Comparison of ENCODE assay signal across 15 mouse cellular contexts in genomic region chr2:174897424-174897823, GRCm38 (mm10).
DNase-seq lines count a peak whose midpoint lies in the region; ATAC-seq lines count a peak whose summit lies in the region.
"Had no signal": no experiment of that assay in that cellular context is flagged by ENCODE, and none has a peak within 500 bp of the region (broad histone marks: within the 10 kb centered on the region; RNA-seq: fewer than 3 reads in every experiment).

No protein-coding gene starts in this region.

- H3K27ac ChIP-seq in kidney, embryonic 14.5 days (ENCODE audit: low read depth, low read length), result no peak overlapping the region
- H3K27ac ChIP-seq in heart, embryonic 10.5 days, result peak overlapping the region; percentile 59
- H3K27ac ChIP-seq: hindbrain, embryonic 14.5 days; liver, embryonic 15.5 days; midbrain, embryonic 12.5 days had no signal

- 63% methylated on average over 8 of the region's 8 CpGs for WGBS in kidney, embryonic 14.5 days
- WGBS in heart, embryonic 10.5 days, result 21% methylated on average over 8 of the region's 8 CpGs

- no peak for ATAC-seq in kidney, embryonic 14.5 days (ENCODE audit: low FRiP score, low TSS enrichment)
- ATAC-seq in granulocyte monocyte progenitor cell, adult 5-6 weeks (replicated peaks; ENCODE audit: poor library complexity, severe bottlenecking), result no peak
- ATAC-seq: Patski had no signal

- H3K4me1 ChIP-seq in kidney, embryonic 14.5 days (ENCODE audit: control insufficient read depth, insufficient read depth, low read length), result peaks cover 13% of the 10 kb centered on the region; the same call in 1 of the 2 replicates
- peaks cover 14% of the 10 kb centered on the region for H3K4me1 ChIP-seq in heart, embryonic 10.5 days
- H3K4me1 ChIP-seq: liver, embryonic 15.5 days; midbrain, embryonic 12.5 days had no signal

- H3K4me2 ChIP-seq in kidney, embryonic 14.5 days (replicated peaks; ENCODE audit: low read depth, low read length), result no peak overlapping the region
- H3K4me2 ChIP-seq: hindbrain, embryonic 14.5 days; liver, embryonic 15.5 days; midbrain, embryonic 12.5 days had no signal

- no peak overlapping the region for H3K9ac ChIP-seq in kidney, embryonic 14.5 days (ENCODE audit: low read depth, low read length)
- H3K9ac ChIP-seq: hindbrain, embryonic 14.5 days; liver, embryonic 15.5 days; midbrain, embryonic 12.5 days had no signal

- peak; percentile 21 for DNase-seq in kidney, adult 9 months
- DNase-seq in heart, embryonic 10.5 days (ENCODE audit: low spot score), result peak; percentile 87
- DNase-seq in heart, postnatal 25 days (ENCODE audit: low spot score), result peak; percentile 6
- peak; percentile 14 for DNase-seq in urinary bladder, postnatal 14 days (ENCODE audit: low spot score)
- DNase-seq in left cerebral cortex, postnatal 25 days (ENCODE audit: low spot score in 2 of 2), result no peak
- DNase-seq: adrenal gland, adult 2 months; left cerebral cortex, postnatal 4 days had no signal

- H3K27me3 ChIP-seq in kidney, embryonic 14.5 days (ENCODE audit: control insufficient read depth, insufficient read depth, low read length), result no peaks in the 10 kb centered on the region
- peaks cover 4% of the 10 kb centered on the region; the same call in 1 of the 2 replicates for H3K27me3 ChIP-seq in heart, embryonic 10.5 days (ENCODE audit: insufficient read depth, poor library complexity, severe bottlenecking)
- H3K27me3 ChIP-seq: CH12.LX; liver, embryonic 15.5 days had no signal

- intact Hi-C loops in heart, postnatal 25 days (cut with DNase I), result no loop called here
- intact Hi-C loops in left cerebral cortex, postnatal 25 days (cut with DNase I), result no loop called here

- no peak overlapping the region for H3K4me3 ChIP-seq in kidney, embryonic 14.5 days (ENCODE audit: low read length)
- H3K4me3 ChIP-seq in heart, embryonic 10.5 days, result no peak overlapping the region
- H3K4me3 ChIP-seq: erythroblast, embryonic 14.5 days; liver, embryonic 15.5 days; midbrain, embryonic 12.5 days had no signal

- H3K36me3 ChIP-seq in kidney, embryonic 14.5 days (ENCODE audit: control insufficient read depth, insufficient read depth, low read length), result no peaks in the 10 kb centered on the region
- H3K36me3 ChIP-seq in heart, embryonic 10.5 days, result no peaks in the 10 kb centered on the region
- H3K36me3 ChIP-seq: liver, embryonic 15.5 days; midbrain, embryonic 12.5 days had no signal

- no peaks in the 10 kb centered on the region for H3K9me3 ChIP-seq in kidney, embryonic 14.5 days (ENCODE audit: control insufficient read depth, low read length)
- no peaks in the 10 kb centered on the region for H3K9me3 ChIP-seq in heart, embryonic 10.5 days
- H3K9me3 ChIP-seq: liver, embryonic 15.5 days; midbrain, embryonic 12.5 days had no signal

Comparison
In these comparisons a context has a peak if more than half of its experiments do, and no peak if none do; other contexts are left out.
1. DNase-seq: peak in kidney, adult 9 months (single experiment), heart, embryonic 10.5 days (single experiment), heart, postnatal 25 days (single experiment) and urinary bladder, postnatal 14 days (single experiment); none in left cerebral cortex, postnatal 25 days (0 of 2).